Mouse (Mus musculus) left cerebral cortex, adult 18-20 months (tissue): ENCODE results near the gene Map4k4. TPM values are rescaled to one million over a fixed set of nuclear protein-coding genes. Genes with fewer than 3 reads are reported as not detected.
A peak's percentile ranks its signal among the peaks of the same experiment; 100 is the strongest.

Experiments used
- DNase-seq, 2 experiments: peaks; one replicate each; pipeline ENCODE4 v3.0.0; 2021 to 2022; ENCODE audit warnings: low spot score in 2 of 2, mixed read lengths in 1 of 2
- total RNA-seq, 2 experiments: library from RNA; stranded (reverse); gene quantifications; 2 replicates each; pipeline ENCODE4 v1.2.3; 2021

Map4k4 gene
- total RNA-seq, 2 experiments from 2014 or later: 87.1 to 95.0 TPM

DNA sequence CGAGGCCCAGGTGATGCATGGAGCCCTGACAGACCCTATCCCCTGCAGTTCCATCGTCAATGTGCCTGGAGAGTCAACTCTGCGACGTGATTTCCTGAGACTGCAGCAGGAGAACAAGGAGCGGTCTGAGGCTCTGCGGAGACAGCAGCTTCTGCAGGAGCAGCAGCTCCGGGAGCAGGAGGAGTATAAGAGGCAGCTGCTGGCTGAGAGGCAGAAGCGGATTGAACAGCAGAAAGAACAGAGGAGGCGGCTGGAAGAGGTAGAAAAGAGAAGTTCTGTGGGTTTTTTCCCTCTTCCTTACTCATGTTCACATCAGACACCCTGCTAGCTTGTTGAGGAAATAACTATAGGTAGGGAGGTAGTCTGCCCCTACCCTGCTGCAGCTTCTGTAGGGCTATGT is 89.3 kb downstream of the Map4k4 start:
- DNase-seq: peak; percentile 44 to 52

DNA sequence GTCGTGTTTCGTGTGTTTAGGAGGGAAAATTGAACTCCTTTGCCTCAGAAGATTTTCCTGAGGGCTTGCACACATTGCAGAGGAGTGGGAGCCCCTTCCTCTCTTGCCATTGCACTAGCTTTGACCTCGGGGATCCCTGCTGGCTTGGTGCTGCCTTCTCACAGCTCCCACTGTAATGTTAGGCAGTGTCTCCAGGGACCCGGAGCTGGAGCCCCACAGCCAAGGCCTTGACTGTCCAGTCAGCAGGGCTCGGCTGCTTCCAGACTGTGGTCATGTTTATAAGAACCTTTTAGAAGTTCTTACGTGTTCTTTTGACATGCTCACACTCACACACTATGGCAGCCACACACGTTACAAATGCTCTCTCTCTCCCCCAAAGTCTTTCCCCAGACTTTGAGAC is 93.2 kb downstream of the Map4k4 start:
- no peak for DNase-seq

DNA sequence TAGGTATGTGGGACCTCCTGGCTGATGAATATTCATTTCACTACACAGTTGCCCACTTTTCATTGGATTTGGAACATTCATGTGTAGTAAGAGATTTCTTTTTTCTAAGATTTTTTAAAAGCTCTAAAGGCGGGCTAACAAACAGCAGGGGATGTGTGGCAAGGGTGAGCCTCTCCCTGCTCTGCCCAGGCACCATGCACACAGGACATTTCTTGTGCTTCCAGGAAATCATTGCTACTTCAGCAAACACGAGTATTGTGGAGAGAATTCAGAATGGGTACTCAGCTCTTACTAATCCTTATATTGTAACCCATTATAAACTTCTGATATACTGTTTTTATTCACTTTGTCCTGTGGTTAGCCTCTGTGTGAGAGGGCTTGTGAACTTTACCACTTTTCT is 94.9 kb downstream of the Map4k4 start:
- DNase-seq: no peak

DNA sequence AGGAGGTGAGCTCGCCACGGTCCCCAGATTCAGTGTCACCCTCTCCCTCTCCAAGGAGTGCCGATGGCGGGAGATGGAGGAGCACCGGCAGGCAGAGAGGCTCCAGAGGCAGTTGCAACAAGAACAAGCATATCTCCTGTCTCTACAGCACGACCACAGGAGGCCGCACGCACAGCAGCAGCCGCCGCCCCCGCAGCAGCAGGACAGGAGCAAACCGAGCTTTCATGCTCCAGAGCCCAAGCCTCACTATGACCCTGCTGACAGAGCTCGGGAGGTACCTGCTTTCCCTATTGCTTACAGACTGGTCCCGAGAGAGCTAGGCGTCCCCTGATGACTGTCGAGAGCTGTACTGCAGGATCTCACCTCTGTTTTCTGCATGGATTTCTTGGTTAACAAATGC is 99.8 kb downstream of the Map4k4 start:
- peak; percentile 40 to 53 for DNase-seq

DNA sequence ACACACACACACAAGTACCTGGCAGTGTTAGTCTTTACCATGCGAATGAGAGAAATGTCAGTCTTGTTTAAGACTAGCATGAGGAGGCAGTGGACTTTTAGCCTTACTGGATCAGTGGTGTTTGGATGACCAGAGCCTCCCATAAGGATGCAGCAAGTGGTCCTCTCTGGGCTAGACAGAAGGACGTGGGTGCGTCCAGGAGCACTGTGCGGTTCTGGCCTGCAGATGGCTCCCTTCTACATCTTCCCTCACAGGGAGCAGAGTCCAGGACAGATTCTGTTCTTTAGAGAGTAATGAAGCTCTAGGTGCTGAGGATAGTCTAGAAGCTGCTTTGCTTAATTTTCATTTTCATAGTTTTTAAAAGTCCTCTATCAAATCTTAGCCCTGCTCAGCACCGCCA is 100.2 kb downstream of the Map4k4 start:
- peak; percentile 69 to 77 for DNase-seq

DNA sequence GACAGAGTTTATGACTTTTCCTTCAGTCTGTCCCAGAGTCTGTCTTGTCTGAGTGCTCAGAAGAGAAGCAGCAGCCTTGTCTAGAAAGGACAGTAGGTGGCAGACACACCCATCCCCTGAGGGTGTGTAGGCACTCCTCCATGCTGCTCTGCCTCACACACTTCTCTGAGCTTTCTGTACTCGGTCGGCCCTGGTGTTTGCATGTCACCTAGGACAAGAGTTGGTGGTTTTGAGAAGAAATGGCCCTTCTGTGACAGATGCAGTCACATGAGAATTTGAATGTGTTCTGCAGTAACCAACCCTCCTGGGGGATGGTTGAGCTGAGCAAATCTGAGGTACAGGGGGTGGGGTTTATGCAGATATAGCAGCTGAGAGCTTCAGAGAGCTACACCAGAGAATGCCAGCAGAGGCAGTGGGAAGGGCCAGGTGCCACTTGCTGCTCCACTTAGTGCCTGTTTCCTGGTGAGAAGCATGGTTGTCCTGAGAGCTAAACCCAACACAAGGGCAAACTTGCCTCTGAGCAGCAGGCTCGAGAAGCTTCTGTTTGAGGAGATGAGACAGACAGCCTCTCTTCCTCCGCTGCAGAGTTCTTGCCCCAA is 101.5 kb downstream of the Map4k4 start:
- no peak for DNase-seq

DNA sequence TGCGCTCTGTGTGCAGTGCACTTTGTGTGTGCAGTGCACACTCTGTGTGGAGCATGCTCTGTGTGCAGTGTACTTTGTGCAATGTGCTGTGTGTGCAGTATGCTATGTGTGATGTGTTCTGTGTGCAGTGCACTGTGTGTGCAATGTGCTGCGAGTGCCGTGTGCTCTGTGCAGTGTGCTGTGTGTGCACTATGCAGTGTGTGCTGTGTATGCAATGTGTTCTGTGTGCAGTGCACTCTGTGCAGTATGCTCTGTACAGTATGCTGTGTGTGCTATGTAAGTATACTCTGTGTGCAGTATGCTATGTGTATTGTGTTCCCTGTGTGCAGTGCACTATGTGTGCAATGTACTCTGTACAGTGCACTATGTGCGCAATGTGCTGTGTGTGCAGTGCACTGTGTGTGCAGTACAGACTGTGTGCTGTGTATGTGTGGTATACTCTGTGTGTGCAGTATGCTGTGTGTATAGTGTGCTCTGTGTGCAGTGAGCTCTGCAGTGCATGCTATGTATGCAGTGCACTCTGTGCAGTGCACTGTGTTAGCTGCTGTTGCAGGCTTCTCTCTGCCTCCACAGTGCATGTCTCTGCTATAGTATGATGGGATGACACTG is 105.4 kb downstream of the Map4k4 start:
- DNase-seq: no peak

DNA sequence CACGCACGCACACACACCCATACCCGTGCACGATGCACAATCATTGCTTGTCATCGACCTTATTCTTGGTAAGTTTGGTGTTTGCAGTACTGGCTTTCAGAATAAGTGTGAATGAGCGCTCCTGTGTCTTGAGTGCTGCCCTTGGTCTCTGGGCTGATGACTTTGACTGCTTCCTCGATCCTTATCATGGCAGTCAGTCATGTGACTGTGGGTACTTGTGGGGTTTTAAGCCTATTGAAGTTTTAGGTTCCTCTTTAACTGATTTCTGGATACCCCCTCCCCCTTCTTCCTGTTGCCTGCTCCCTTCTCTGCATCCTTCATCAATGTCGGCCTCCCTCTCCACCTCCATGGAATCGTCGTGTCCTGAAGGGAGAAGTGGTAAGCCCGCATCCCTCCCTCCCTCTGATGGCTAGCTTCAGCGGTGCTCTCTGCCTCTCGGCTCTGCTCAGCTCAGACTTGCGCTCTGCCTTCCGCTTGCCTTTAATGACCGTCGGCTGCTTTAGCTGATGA is 107.3 kb downstream of the Map4k4 start:
- DNase-seq: no peak

DNA sequence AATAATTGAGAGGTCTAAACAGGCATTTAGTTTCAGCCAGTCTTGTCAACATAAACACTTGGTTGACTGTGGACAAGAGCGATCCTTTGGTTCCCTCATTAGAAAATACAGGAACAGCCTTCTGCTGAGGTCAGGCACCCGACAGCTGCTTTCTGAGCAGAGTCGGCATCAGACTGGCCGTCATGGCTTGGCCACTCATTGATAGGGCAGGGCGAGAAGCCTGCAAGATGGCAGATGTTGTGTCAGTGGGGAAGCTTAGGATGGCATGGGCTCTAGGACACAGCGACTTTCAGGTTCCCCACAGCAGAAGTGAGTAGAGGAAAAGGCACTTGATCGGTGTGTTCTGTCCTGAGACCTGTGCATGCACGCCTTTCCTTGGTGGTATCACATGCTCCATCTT is 112.0 kb downstream of the Map4k4 start:
- DNase-seq: no peak

DNA sequence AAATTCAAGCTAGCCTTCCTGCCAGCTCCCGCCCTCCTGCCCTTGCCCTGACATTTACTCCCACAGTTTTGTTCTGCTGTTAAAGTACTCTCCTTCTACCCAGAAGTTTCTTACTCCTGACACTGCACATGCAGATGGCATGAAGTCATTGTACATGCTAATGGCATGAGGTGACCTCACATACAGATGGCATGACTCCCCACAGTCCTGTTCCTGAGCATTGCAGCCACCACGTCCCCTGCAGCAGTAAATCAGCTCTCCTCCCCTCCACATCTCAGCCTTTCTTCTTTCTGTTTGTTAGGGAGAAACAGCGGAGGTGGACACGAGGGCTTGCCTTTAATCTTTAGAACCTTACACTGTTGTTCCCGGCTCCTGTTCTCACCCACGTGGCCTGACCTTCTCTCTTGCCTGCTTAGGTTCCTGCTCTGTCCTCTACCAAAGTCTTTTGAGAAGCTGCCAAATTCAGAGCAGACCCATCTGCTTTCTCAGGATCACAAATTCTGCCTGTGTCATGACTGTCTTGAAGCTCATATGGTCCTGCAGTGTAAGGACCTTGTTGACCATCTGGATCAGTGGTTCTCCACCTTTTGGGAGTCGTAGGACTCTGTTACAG is 114.5 kb downstream of the Map4k4 start:
- no peak for DNase-seq

DNA sequence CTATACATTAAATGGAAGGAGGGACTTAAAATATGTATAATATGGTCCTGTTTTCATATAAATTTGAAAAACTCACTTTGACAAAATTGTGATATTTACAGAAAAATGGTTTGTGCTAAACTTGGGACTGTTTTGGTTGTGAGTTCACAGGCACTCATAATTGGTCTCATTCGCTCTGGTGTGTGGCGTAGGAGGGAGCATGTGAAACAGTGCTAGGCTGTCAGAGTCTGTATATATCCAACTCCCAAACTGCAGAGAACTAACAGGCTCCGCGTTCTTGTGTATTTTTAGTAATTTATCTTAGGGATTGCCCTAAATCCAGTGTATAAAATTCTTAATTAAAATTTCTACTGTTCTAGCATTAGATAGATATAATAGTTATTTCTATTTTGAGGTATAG is 120.9 kb downstream of the Map4k4 start:
- DNase-seq: peak in 1 of 2 experiments; percentile 44

DNA sequence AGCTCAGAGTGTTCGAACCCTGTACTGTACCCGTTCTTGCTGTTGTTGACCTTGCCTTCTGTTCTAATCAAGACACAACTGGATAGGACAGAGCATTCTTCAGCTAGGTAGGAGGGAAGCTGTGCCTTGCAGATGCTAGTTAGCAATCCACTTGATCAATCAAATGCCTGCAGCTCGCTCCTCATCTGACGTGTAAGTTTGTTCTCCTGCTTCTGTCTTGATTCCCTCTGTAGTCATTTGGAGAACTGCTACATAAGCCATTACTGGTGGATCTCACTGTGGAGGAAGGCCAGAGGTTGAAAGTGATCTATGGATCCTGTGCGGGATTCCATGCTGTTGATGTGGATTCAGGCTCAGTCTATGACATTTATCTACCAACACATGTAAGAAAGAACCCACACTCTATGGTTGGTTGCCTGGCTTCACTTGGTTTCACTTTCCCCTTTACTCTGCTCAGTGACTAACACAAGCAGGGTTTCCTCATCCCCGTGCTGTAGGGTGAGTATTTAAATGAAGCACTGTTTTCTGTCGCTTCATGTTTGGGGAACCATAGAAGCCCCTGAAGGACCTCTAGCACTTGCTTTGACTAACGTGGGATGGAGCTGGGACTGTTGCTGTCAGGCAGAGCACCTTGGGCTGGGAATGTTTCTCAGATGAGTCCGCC is 121.9 kb downstream of the Map4k4 start:
- DNase-seq: no peak

DNA sequence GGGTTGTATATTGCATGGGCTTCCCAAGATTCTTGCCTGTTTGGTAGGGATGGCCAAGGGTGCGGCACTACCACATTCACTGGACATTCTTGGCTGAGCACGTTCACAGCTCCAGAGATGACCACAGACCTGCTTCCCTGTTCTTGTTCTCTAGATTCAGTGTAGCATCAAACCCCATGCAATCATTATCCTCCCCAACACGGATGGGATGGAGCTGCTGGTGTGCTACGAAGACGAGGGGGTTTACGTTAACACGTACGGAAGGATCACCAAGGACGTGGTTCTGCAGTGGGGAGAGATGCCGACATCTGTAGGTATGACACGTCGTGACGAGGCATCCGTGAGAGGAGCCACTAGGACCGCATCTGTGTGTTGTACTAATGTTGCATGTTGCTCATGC is 122.5 kb downstream of the Map4k4 start:
- no peak for DNase-seq

DNA sequence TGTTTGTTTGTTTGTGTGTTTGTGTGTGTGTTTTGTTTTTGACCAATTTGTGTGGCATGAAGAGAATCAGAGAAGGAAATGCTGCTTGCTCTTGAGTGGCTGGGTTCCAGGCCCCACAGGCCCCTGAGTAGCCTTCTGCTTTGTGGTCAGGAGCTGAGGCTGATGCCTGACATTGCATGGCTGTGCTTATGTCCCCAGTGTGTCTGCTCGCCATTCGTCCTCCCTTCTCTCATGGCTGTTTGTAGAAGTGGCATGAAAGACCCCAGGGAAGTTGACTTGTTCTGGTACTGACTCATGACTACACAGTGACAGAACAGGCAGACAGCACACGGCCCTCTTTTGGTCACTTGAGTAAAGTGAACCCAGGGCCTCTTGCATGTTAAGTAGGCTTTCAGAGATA is 123.0 kb downstream of the Map4k4 start:
- DNase-seq: no peak

DNA sequence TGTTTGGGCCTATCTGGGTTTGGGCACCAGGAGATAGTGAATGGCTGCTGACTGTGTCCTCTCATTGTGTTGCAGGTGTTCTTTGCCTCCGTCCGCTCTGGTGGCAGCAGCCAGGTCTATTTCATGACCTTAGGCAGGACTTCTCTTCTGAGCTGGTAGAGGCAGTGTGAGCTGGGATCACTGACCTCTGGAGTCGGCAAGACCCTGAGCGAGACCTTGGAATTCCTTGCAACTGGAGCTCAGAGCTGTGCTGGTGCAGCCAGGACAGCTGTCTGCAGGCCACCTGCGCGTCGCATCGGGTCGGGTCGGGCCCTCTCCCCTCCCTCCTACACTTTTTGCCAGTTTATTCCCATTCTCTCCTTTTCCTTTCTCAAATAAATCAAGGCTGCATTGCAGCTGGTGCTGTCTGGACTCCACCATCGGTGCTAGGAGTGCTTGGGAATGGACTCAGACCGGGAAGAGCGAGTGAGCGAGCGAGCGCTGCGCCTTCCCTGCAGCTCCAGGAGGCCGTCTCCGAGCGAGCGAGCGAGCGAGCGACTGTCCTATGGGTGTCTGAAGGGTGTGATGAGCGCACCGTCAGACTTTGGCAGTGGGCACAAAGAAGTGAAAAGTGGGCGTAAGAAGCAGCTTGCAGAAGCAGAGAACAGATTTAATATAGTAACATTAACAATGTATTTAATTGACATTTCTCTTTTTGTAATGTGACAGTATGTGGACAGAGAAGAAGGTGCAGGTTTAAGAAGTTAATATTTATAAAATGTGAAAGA is 124.0 kb downstream of the Map4k4 start:
- peak; percentile 32 to 46 for DNase-seq

DNA sequence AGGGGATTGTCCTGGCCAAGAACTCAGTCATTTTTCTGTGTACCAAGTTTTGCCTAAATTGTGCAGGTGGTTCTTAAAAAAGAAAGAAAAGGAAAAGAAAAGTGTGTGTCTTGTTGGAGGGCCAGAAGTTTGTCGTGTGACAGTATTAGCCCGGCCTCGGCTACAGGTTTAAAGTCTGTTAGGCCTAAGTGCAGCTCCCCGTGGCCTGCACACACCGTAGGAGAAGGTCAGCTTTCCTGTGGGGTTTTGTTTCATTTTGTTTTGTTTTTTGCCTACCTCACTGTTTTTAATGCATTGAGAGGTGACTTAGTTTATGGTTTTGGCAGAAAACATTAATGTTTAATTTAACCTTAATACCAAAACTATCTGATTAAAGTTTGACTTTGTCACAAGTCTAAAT is 124.7 kb downstream of the Map4k4 start:
- no peak for DNase-seq

DNA sequence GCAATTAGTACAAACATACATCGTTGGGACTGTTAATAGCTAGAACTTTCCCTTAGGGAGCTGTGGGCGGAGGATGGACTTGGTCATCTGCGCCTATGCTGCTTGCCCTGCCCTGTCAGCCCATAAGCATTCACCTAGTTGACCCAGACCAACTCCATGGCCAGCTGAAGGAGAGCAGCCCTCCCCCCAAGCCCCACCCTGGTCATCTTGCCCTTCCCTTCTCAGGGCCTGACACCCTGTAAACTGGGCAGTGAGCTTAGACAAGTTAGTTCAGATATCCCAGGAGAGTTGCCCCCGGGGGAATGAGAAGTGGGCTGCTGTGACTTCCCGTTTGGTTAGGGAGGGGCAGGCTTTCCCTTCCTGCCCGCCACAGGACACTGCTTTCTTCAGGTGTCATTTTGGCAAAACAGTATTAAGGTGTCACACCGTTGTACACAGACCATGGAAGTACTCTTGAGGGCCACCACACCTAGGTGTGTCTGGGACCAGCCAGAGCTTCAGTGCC is 126.5 kb downstream of the Map4k4 start:
- DNase-seq: no peak

DNA sequence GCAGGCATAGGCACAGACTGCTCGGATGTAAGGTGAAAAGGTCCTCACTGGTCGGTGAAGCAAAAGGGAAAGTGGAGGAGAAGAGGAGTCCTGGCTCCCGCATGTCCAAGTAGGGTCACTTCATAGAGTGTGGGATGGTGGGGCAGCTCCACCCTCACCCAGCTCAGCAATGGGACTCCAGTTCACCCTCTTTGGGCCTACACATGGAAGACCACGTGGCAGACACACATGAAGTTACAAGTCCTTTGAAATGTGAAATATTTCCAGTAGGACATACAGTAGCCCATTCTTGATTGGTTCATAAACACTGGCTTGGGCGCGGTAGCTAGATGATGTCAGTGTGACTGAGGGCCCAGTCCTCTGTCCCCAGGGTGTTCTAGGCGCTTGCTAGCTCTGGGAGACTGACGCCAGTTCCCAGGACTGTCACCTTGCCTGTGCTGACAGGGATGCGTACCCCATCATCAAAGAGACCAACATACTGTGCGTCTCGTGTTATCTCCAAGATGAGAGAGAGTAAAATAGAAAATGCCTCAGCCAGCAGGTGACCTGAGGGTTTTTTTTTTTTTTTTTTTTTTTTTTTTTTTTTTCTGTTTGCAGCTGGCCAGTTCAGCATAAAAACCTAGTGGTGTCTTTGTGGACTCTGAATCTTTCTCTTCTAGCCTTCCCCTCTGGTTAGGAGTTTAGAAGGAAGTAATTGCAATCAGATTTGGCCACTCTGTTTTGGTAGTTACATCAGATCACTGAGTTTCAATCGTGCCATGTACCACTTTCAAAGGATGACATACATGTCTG is 127.7 kb downstream of the Map4k4 start:
- no peak for DNase-seq

DNA sequence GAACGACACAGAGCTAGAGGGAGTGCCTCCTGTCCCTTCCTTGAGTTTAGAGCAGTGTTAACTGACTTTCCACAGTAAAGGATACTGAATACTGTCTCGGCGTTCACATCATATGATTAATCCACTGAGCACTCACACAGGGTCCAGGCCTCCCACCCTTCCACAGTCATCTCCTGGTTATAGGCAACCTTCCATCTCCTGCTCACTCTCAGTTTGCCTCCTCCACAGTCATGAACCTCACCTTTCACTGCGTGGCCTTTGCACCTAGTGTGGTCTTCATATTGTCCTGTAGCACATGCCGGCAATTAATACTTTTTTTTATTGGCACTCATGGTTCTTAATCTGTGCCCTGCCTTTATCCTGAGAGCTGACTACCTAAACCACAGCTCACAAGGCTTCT is 128.9 kb downstream of the Map4k4 start:
- no peak for DNase-seq

DNA sequence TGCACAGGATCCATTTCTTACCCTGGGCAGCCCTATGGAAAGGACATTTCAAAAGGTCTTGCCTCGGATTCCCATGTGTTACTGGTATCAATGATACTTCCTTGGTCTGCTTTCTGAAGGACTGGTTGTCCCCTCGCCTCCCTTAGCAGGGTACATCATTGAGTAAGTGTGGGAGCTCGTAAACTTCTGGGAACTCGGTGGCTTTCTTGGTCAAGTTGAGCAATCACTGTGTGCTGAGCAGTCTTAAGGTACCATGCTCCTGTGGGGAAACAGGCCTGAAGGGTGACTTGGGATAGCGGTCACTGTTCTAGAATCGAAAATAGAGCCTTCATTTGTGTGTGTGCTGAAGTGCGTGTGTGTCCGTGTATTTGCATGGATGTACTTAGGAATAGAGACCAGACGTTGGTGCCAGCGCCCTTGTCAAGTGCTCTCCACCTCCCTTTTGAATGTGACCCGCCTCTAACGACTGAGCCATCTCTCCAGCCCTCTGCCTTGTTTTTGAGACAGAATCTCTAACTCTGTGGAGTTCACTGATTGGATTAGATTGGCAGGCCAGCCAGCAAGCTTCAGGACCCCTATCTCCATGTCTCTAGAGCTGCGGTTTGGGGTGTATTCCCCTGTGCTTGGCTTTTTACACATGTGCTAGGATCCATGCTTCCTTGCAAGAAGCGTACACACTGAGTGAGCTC is 129.7 kb downstream of the Map4k4 start:
- DNase-seq: no peak
